Mouse (Mus musculus): Measurements from ENCODE around the gene Hhipl2. TPM values are rescaled to one million over a fixed set of nuclear protein-coding genes. Genes with fewer than 3 reads are reported as not detected.

Hhipl2 gene
- total RNA-seq, 2 experiments from 2014 or later: 0.14 TPM; not detected in 1

- intact Hi-C loops (cut with DNase I): no loop called here
- DNase-seq: no peak
Measured at GRCm38 (mm10) chr1:183453066-183453465, 35.1 kb downstream of the Hhipl2 start.

Other genes with a start within 250 kb of the Hhipl2 start
- 1 to 10 TPM; 5.6 to 7.0 TPM for gene Disp1, start 196.7 kb upstream of the Hhipl2 start, total RNA-seq (2021)
- gene Aida, start 121.6 kb upstream of the Hhipl2 start, total RNA-seq (2021): 10 to 100 TPM; 26.1 to 31.3 TPM
- gene Brox, start 120.9 kb upstream of the Hhipl2 start, total RNA-seq (2021): 10 to 100 TPM; 32.0 to 34.4 TPM
- gene Mia3, start 48.7 kb upstream of the Hhipl2 start, total RNA-seq (2021): 100 to 1,000 TPM; 111 to 123 TPM
- gene Taf1a, start 29.2 kb upstream of the Hhipl2 start, total RNA-seq (2021): 10 to 100 TPM; 15.8 to 20.6 TPM

Measured in heart, postnatal 36 days (tissue).